Mouse (Mus musculus): ENCODE data around the gene Zfp759.
"Not testable (repeated sequence)": the region's sequence is repeated elsewhere in the genome, so short reads cannot be mapped to it uniquely, and the experiment has no call there.

Zfp759 gene

DNA sequence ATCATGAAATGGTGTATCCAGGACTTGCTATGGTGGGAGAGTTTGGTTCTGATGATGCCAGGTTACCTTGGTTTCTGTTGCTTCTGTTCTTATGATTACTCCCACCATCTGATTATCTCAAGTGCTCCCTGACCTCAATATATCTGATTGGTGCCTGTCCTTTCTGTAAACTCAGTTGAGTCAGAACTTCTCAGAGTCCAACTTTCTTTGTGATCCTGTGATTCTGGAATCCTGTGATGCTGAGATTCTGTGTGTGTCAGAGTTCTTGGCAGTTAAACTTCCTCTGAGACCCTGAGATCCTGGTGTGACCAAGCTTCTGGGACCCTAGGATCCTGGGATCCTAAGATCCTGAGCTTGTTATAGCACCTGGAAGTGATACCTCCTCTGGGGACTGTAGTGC, at the start of gene Zfp759:
TSS of gene Zfp759 (plus strand) at position 301 of the 400 bp plus-strand sequence.
- CTCF ChIA-PET, result not testable (repeated sequence)

DNA sequence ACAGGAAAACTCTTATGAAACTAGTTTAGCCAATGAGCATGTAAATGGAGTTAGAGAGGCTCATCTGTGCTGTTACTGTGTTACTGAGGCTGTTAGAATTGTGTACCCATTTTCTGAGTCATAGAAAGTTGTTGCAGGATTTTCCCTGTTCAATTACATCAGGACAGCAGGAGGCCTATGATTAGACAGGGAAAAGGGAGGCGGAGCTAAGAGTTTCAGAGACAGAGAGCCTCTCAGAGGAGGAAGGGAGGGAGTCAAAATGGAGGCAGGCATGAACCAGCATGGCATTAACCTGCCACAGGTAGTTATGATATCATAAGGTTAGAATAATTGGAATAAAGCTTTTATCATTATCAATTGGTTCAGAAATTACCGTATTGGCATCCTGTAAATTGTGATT, 48.7 kb upstream of the Zfp759 start:
- CTCF ChIA-PET, result no interaction called here

DNA sequence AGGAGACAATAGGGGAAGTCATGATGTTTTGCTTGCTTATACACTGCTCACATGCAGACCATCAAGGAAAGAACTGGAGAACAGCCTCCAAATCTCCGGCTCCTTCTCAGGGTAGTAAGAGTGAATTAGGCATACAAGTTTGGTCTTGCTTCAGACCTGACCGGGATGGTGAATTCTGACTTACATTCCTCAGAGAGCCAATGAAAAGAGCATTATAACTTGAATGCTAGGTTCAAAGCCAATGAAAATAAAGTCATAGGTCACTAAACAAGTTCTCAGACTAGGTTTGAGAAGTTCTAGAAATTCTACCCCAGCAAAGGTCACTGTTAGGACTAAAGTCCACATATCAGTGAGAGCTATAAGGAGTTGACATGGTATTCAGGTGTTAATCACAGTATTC, 44.2 kb upstream of the Zfp759 start:
- CTCF ChIA-PET, result interaction anchor here (0.6 kb wide), 1 partner anchor 166 kb away, joined by 3 read pairs; no protein-coding TSS in a partner anchor

DNA sequence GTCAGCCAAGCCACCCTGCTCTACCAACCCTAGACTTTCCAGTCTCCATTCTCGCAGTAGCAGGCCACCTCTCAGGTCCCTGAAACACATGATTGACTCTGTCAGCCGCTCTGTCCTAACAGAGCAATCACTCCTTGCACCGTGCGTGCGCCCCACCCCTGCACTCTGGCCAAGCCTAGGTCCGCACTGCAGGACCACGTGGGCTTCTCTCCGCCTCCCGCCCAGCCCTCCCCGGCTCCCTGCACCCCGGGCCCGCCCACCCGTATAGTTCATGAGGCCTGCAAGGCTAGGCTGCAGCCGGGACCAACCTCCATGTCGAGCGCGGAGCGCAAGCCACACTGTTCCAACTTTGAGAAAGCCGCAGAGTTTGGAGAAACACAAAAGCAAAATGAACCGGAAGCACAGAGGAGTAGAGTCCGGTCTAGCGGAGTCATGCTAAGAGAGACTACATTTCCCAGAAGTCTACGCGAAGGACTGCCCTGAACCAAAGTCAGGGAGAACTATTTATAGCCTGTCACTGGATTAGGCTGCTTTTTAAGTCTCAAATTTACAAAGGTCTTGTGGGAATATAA, 40.2 kb upstream of the Zfp759 start:
- CTCF ChIA-PET, result no interaction called here

DNA sequence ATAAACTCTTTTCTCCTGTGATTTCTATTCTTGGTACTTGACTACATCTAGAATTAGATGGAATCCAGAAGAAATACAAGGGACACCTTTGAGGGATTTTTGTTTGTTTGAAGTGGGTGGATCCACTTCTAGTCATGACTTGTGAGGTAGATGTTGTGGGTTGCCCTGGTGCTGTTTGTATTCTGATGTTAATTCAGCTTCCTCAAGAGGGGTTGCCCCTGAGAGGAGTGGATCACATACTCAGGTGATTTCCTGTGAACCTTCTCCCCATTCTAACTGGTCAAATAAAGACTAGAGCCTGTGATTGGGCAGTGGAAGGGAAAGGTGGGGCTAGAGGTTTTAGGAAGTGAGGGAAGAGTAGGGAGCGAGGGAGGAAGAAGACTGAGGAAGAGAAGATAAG, 39.5 kb upstream of the Zfp759 start:
- CTCF ChIA-PET, result no interaction called here

DNA sequence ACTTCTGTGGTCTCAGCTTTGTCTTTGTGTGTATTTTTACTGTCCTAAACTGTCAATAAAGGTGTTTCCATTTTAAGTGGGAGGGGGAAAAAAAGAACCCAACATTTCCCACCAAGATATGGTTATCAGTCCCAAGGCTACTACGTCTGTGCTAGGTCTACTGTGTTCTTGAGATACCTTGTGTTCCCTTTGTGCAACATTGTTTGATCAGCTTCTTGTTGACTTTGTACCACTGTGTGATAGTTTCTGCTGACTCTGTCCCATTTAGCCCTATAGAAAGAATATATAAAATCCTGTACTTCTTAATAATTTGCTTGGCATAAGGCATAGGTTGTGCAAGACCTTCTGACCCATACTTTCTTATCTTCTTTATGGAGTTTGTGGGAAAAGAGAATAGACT, 31.3 kb upstream of the Zfp759 start:
- CTCF ChIA-PET, result no interaction called here

DNA sequence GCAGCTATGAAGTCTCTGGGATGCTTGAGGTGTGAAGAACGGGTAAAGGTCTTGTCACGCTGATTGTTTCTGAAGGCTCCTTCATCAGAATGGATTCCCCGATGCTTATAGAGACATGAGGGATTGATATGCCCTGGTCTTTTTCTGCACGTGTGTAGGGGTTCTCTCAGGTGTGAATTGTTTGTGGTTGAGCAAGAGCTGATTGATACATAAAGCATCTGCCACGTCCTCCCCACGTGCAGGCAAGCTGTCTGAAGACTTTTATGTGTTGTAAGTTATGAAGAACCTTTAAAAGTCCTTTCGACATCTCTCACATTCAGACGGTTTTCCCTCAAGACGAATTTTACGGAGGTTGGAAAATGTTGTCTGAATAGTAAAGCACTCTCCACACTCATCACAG, 23.6 kb upstream of the Zfp759 start, which contains the start of gene Zfp708:
TSS of gene Zfp708 (minus strand) at position 101 of the 400 bp plus-strand sequence.
- CTCF ChIA-PET, result no interaction called here

DNA sequence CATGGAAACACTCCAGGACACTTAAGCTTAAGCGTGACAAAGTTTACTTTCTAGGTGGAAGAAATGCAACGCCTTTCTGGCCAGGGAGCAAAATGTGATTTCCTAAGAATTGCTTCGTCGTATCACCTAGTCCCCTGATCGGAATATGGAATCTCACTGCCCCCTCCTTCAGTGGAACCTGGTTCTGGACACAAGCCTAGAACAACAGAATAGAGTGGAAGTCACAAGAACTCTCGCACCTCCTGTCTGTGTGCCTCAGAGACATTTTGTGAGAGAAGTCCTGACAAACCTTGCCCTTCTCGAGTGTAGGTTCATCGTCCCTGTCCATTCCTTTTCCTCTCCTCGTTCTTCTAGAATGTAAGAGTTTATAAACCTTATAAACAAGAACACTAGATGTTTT, 13.8 kb upstream of the Zfp759 start:
- CTCF ChIA-PET, result interaction anchor here (0.7 kb wide), 1 partner anchor 487 kb away, joined by 3 read pairs; no protein-coding TSS in a partner anchor

DNA sequence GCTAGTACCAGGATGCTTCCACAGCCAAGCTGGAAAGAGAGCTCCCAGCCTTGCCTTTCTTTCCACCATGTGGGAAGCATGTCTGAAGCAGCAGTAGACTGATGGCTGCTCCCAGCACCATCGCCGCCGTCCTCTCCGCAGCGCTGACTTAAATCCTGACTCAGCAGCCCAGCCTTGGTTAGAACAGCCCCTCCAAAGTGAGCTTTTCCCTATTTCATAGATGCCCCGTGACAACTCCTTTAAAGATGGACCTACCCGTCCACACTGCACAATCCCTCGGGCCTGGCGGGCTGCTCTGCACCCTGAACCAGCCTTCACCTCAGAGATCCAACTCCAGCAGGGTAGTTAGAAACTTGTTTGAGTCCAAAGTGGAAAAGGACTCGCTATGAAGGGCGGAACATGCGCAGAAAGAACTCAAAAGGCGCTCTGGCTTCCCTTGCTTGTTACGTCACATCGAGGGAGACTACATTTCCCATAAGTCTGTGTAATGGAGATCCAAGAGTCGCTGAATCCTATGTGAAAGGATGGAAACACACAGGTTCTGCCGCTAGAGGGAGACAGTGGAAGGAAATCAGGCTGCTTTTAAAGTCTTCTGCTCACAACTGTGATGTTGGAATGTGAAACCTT, 13.2 kb upstream of the Zfp759 start, which contains the start of gene Gm28557:
TSS of gene Gm28557 (minus strand) at position 411 of the 627 bp plus-strand sequence.
- CTCF ChIA-PET, result no interaction called here

DNA sequence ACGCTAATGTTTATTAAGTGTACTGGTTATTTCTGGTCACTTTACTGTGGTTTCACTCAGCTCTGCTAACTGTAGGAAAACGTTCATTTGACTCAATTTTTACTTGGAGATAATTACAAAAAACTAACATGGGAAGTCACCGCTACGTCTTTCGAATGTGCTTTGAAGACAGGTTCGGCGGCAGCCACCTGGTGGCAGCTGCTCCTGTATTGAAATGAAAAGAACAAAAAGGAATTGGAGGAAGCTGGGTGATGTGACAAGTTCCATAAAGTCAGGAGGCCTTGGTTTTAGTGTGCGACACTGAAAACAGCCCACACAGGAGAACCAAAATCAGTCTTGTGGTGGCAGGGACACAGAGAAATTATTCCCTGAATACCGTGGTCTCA, 12.6 kb upstream of the Zfp759 start:
- CTCF ChIA-PET, result no interaction called here

DNA sequence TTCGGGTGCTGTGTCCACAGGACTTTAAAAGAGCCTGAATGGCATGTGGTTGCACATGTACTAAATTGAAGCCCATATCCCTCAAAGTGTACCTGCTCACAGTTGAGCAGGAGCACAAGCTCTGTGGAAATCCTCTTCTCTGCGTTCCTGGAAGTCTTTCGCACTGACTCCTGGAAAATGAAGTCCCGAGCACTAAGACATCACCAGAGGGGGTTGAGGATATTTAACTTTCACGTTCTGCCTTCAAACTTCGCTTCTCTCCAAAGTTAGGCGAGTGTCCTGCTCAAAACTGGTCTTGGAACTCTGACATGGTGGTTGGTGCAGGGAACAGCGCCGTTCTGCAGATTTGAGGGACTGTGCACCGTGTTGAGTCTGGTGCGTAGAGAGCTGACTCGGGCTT, 9.4 kb upstream of the Zfp759 start:
- CTCF ChIA-PET, result no interaction called here

DNA sequence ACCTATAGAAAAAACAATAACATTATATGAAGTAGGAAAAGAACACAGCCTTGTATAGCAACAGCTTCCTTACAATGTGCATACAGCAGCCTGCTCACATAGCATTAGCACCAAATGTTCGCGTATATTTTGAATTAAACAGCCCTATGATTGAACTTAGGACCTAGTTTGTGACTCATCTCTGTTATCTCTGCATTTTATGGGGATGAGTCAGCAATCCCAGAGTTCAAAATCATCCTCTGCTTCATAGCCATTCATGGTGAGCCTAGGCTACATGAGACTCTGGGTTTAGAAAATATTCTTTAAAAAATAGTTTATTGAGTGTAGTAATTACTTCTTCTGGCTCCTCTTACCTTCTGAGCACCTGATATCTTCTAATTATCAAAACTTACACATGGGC, 8.2 kb upstream of the Zfp759 start:
- CTCF ChIA-PET, result no interaction called here

DNA sequence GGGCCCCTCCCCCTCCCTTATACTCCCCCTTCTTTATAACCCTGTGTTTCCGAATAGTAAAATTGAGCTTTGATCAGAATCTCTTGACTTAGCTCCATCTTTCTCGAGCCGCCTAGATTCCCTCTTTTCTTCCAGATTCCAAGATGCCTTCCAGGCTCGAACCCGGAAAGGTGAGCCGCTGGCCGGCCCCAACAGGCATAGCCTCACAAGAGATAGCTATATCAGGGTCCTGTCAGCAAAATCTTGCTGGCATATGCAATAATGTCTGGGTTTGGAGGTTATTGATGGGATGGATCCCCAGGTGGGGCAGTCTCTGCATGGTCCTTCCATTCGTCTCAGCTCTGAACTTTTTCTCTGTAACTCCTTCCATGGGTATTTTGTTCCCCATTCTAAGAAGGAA, 5.3 kb upstream of the Zfp759 start, which contains the start of gene Rslcan18:
TSS of gene Rslcan18 (minus strand) at position 101 of the 400 bp plus-strand sequence.
- CTCF ChIA-PET, result not testable (repeated sequence)

DNA sequence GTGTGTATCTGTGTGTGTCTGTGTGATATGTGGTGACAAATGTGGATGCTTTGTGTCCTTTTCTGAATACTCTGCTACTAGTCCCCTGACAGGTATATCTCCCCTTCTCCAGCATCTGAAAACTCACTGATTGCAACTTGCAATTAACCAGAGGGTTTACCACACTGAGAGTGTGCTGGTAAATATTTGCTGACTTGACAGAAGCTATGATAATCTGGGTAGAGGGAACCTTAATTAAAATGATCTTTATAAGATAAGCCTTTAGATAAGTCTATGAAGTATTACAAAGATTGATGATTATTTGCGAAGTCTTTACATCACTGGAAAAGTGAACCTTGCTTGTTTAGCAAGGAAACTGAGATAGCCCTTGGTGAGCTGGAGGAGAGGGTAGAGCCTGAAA, 3.0 kb downstream of the Zfp759 start:
- CTCF ChIA-PET, result no interaction called here

DNA sequence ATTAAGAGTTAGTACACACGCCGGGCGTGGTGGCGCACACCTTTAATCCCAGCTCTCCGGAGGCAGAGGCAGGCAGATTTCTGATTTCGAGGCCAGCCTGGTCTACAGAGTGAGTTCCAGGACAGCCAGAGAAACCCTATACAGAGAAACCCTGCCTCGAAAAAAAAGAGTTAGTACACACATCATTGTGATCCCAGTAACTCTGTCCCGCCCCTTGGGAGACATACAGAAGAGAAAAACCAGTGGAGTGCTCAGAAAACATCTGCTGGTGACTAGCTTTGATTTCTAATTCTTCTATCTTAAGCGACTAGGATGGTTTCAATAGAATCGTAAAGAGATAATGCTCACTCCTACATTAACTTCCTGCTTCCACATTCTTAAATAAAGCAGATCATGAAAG, 6.0 kb downstream of the Zfp759 start:
- CTCF ChIA-PET, result not testable (repeated sequence)

DNA sequence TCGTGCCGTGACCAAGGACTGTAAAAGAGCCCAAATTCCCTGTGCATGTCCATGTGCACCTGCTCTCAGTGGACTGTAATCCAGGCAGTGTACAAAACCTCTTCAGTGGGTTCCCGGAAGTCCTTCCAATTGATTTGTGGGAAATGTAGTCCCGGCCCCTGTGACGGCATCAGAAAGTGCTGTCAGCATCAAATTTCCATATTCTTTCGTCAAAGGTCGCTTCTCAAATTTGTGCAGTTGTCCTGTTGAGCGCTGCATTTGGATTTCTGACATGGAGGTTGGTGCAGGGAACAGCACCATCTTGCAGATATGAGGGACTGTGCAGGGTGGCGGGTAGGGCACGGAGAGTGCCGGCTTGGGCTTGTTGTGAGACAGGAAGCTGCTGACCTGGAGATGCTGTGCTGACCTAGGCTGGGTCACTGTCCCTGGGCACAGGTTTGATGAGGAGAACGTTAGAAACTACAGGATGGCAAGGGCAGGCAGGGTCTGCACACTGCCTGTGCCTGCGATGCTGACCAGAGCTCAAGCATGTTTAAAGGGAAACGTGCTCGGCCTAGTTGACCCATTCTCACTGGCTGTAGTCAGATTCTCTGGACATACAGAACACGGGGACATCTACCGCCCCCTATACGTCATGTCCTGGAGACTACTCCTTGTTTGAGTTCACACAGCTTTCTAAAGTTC, 6.7 kb downstream of the Zfp759 start:
- CTCF ChIA-PET, result interaction anchor here (0.6 kb wide), 1 partner anchor 694 kb away, joined by 3 read pairs; no protein-coding TSS in a partner anchor

DNA sequence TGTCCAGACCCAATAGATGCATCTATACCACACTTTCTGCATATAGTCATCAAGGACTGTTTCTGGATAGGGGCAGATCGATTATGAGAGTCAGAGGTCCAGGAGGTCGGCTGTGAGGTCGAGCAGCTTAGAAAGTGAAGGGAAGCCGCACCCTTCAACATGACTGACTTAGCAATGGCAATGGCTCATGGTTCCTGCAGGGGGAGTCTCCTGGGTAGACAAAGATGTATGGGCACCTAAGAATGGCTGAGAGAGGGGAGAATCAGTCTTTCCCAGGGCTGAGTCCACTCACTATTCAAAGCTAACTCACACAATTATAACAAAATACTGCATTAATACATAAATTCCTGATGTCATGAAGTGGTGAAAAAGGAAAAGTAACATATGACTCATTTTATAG, 44.7 kb downstream of the Zfp759 start:
- CTCF ChIA-PET, result not testable (repeated sequence)

DNA sequence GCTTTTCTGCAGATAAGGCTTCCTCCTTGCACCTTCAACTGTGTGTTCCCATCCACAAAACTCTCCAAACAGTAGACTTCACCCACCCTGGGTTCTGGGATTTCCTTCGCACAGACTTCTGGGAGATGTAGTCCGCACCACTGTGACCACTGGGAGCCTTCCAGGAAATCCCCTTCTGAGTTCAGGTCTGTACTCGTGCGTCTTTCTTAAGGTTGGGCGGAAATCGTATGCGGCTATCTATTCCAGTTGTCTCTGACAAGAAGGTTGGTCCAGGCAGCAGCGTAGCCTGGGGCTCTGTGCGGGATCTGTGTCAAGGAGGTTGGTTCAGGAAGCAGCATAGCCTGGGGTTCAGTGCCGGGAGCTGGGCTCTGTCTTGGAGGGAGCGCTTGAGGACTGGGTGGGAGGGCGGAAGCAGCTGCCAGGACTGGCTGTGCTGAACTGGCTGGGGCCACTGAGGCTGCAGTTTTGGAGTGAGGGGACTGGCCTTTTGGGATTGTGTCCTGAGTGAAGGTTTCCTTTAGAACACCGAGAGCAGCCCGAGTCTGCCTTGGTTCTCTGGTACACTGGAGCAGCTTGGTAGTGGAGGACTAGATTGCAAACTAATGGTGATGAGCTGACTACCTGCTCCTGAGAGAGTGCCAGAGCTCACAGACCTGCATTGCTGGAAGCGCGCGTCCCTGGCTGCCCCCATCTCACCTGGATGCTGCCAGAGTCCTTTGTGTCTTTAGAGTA, 51.7 kb downstream of the Zfp759 start, which contains the start of gene Rsl1:
TSS of gene Rsl1 (plus strand) at position 192 of the 732 bp plus-strand sequence.
- CTCF ChIA-PET, result interaction anchor here (0.8 kb wide), 1 partner anchor 112 kb away, joined by 10 read pairs; the partner anchor contains the start of gene Zfp712

DNA sequence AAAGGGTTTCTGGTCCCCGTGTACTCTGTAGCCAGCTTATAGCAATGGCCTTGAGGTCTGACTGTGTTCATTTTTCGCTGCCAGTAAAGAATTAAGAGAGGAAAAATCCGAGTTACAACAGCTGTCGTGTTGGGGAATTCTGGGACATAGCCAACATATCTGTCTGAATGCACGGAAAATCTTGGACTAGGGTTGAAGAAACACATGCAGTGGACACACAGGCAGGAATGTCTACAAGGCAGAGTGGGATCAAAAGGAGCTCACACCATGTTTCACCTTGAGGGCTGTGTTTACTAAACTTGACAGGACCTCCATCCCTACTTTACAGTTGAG, 52.2 kb downstream of the Zfp759 start:
- CTCF ChIA-PET, result no interaction called here
